Mouse (Mus musculus) left cerebral cortex, adult 6 months (tissue): ENCODE results near the gene Gm428. TPM values are rescaled to one million over a fixed set of nuclear protein-coding genes. Genes with fewer than 3 reads are reported as not detected.

Experiments used
- long read RNA-seq, 2 experiments: library from polyadenylated mRNA; unstranded; transcript quantifications; one replicate each; pipeline ENCODE4 v2.0.0; 2019 to 2020
- polyA plus RNA-seq: library from polyadenylated mRNA; unstranded; fragments of <200 nt; fragmentation: Nextera tagmentation; gene quantifications from 2 replicates; pipeline ENCODE4 v1.2.3, GENCODE M21; 2021

Gm428 gene
- not detected in 2 replicates for polyA plus RNA-seq
- long read RNA-seq, experiment 1, result 0 reads
- long read RNA-seq, experiment 2, result 0 reads

GRCm38 (mm10) chr4:73683216-73683615 lies at the start of gene Gm428:
TSS of gene Gm428 (plus strand) at chr4:73683516.

GRCm38 (mm10) chr4:73637821-73638220 lies 45.5 kb upstream of the Gm428 start, which contains the start of gene Gm11236:
TSS of gene Gm11236 (plus strand) at chr4:73638121.

GRCm38 (mm10) chr4:73668054-73668453 lies 15.3 kb upstream of the Gm428 start, which contains the start of gene Gm11239:
TSS of gene Gm11239 (plus strand) at chr4:73668354.

Other genes starting within 250 kb of the Gm428 start
- gene Gm11238, start 75.6 kb upstream of the Gm428 start, polyA plus RNA-seq, result not detected in 2 replicates
- not detected in 2 replicates for gene Gm11237, start 60.5 kb upstream of the Gm428 start, polyA plus RNA-seq
- not detected in 2 replicates for gene Gm11236, start 45.4 kb upstream of the Gm428 start, polyA plus RNA-seq
- gene Gm11239, start 15.2 kb upstream of the Gm428 start, polyA plus RNA-seq, result not detected in 2 replicates
- not detected in 2 replicates for gene Rasef, start 107.5 kb downstream of the Gm428 start, polyA plus RNA-seq
- not detected in 2 replicates for gene Gm11758, start 192.8 kb downstream of the Gm428 start, polyA plus RNA-seq
- gene Gm11757, start 207.6 kb downstream of the Gm428 start, polyA plus RNA-seq, result not detected in 2 replicates
- gene Gm13871, start 222.4 kb downstream of the Gm428 start, polyA plus RNA-seq, result not detected in 2 replicates
- gene Gm11756, start 237.2 kb downstream of the Gm428 start, polyA plus RNA-seq, result not detected in 2 replicates